Mouse (Mus musculus): ENCODE results near the gene Tacc3. TPM values are rescaled to one million over a fixed set of nuclear protein-coding genes. Genes with fewer than 3 reads are reported as not detected.

Gene Tacc3
- polyA plus RNA-seq, 1 experiment, result 33.1 TPM

DNA sequence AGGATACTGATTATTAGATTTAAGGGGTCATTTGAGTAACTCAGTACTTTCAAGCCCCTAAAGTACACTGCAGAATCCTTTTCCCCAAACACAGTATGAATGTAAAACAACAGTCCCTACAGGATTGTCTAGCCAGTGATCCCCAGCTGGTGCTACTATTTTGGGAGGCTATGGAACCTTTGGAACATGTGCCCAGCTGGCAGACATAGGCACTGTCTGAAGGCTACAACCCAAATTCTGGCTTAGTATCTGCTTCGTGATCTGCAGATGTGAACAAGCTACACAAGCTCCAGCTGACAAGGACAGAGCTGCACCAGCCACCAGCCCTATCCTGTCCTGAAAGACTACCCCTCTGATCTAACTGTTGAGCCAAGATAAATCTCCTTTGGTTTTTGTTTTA is 25.4 kb upstream of the Tacc3 start:
- no peak for TF ChIP-seq POLR2A (IDR thresholded peaks at IDR 0.05; ENCODE audit: borderline replicate concordance, extremely low read depth, insufficient read depth, insufficient read length, poor library complexity, severe bottlenecking)
- no peak for TF ChIP-seq CTCF (IDR thresholded peaks at IDR 0.05; ENCODE audit: borderline replicate concordance, extremely low read depth, insufficient read depth, insufficient read length)
- no peak for DNase-seq (ENCODE audit: low read depth)

DNA sequence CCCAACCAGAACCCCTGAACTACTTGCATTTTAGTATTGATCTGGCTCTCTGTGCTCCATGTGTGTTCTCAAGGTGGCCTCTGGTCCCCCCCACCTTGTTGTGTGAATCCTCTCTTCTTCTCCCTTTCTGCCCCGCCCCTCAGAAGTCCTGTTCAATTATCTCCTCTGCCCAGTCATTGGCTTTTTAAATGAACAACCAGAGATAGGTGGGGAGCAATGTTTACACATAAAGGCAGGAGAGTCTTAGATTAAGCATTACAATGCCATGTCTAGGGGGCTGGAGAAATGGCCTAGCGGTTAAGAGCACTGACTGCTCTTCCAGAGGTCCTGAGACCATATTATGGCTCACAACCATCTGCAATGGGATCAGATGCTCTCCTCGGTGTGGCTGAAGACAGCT is 22.6 kb upstream of the Tacc3 start:
- TF ChIP-seq POLR2A (IDR thresholded peaks at IDR 0.05; ENCODE audit: borderline replicate concordance, extremely low read depth, insufficient read depth, insufficient read length, poor library complexity, severe bottlenecking), result no peak
- TF ChIP-seq CTCF (IDR thresholded peaks at IDR 0.05; ENCODE audit: borderline replicate concordance, extremely low read depth, insufficient read depth, insufficient read length), result no peak

DNA sequence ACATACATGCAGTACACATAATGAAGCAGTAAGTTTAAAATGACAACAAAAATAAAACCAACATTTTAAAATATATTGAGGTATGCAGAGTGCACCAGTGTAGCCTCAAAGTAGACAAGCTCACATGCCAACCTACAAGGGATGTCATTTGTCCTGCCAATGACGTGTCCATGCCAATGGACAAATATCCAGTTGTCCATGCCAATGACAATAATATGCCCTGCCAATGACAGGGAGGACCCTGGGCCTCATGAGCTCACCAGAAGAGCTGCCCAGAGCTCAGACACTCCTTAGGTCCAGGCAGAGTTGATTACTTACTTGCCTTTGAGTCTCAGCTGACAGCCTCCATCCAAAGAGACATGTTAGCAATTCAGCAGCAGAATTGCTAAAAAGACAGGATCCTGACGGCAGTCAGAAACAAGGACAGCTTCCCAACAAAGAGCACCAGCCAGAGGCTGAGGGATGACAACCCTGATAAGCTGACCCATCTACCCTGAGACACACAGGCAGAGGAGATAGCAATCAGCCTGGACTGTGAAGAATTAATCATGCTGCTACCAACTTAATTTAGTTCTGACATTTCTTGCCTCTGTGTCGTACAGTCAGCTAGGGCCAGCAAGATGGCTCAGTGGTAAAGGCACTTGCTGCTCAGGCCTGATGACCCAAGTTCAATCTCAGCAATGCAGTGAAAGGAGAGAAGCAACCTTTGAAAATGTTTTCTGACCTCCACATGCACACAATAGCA is 20.1 kb upstream of the Tacc3 start:
- no peak for DNase-seq (ENCODE audit: low read depth)
- no peak for TF ChIP-seq POLR2A (IDR thresholded peaks at IDR 0.05; ENCODE audit: borderline replicate concordance, extremely low read depth, insufficient read depth, insufficient read length, poor library complexity, severe bottlenecking)

More for the DNA sequence above, 22.6 kb upstream of the Tacc3 start:
- DNase-seq (ENCODE audit: low read depth), result no peak

DNA sequence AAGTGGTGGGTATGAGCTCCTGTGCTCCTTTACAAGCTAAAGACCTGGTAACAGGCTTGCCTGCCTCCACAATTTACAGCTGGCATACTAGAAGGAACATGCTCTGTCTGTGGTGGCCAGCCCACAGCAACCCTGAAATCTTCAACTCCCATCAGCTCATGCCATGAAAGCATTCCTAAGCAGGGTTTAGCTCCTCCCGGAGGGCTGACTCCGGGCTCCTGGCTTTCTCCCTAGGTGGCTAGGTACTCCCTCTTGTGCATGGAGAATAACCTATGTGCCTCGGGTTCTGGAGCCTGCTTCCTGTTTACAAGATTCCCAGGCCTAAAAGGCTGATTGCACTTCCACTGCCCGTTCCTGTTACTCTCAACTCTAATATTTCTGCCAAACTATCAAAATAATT is 19.1 kb upstream of the Tacc3 start:
- DNase-seq (ENCODE audit: low read depth), result no peak
- TF ChIP-seq POLR2A (IDR thresholded peaks at IDR 0.05; ENCODE audit: borderline replicate concordance, extremely low read depth, insufficient read depth, insufficient read length, poor library complexity, severe bottlenecking) (no peak), CTCF (IDR thresholded peaks at IDR 0.05; ENCODE audit: borderline replicate concordance, extremely low read depth, insufficient read depth, insufficient read length) (no peak)

DNA sequence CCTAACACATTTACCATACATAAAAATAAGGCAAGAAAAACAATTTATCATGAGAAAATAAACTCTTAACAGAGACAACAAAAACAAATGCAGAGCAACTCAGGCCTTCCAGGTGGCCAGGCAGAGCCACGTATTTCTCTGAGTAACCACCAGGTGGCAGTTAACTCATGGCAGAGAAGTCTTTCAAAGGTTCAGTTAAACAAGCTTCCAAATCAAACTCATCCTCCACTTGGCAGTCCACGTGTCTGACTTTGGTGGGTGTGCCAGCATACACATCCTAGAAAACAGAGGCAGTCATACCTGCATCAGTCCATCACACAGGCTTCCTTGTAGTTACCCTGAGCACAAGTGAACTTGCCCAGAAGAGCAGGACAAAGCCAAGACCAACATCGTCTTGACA is 17.3 kb upstream of the Tacc3 start:
- peak; percentile 66 for DNase-seq (ENCODE audit: low read depth)
- TF ChIP-seq CTCF (IDR thresholded peaks at IDR 0.05; ENCODE audit: borderline replicate concordance, extremely low read depth, insufficient read depth, insufficient read length) (peak; percentile 60; the same call in 1 of the 2 replicates), POLR2A (IDR thresholded peaks at IDR 0.05; ENCODE audit: borderline replicate concordance, extremely low read depth, insufficient read depth, insufficient read length, poor library complexity, severe bottlenecking) (no peak)

DNA sequence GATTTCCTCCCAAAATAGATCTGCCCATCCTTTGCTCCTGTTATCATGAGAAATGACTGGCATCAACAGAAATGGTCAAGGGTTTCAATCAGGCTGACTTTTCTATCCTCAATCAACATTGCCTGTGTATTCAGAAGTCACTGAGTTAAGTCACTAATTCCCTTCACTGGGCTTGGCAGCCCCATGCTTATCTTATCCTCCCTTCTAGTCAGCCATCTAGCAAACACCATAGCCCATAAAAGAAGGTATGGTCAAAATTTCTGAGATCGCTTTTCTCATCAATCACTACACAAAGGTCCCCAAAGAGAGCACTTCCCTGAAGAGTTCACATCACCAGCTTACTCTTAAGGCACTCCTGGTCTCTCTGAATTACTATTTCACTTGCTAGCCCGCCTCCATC is 6.9 kb upstream of the Tacc3 start:
- no peak for DNase-seq (ENCODE audit: low read depth)
- no peak for TF ChIP-seq CTCF (IDR thresholded peaks at IDR 0.05; ENCODE audit: borderline replicate concordance, extremely low read depth, insufficient read depth, insufficient read length)
- no peak for TF ChIP-seq POLR2A (IDR thresholded peaks at IDR 0.05; ENCODE audit: borderline replicate concordance, extremely low read depth, insufficient read depth, insufficient read length, poor library complexity, severe bottlenecking)

DNA sequence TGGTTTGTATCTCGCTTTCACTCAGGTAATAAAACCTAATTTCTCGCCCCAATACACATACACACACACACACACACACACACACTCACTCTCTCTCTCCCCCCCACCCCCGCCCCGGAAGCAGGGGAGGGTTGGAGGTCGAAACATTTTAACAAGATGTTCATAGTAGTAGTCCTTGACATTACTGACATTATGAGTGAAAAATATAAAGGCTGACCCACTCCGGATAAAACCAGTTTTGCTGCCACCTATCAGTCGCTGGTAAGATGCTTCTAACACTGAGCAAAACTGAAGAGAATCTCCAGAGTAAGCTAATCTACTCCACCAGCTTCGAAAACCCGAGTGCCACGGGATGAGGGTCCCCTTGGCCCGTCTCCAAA is 6.4 kb upstream of the Tacc3 start:
- TF ChIP-seq CTCF (IDR thresholded peaks at IDR 0.05; ENCODE audit: borderline replicate concordance, extremely low read depth, insufficient read depth, insufficient read length) (no peak), POLR2A (IDR thresholded peaks at IDR 0.05; ENCODE audit: borderline replicate concordance, extremely low read depth, insufficient read depth, insufficient read length, poor library complexity, severe bottlenecking) (no peak)
- DNase-seq (ENCODE audit: low read depth), result peak; percentile 71

DNA sequence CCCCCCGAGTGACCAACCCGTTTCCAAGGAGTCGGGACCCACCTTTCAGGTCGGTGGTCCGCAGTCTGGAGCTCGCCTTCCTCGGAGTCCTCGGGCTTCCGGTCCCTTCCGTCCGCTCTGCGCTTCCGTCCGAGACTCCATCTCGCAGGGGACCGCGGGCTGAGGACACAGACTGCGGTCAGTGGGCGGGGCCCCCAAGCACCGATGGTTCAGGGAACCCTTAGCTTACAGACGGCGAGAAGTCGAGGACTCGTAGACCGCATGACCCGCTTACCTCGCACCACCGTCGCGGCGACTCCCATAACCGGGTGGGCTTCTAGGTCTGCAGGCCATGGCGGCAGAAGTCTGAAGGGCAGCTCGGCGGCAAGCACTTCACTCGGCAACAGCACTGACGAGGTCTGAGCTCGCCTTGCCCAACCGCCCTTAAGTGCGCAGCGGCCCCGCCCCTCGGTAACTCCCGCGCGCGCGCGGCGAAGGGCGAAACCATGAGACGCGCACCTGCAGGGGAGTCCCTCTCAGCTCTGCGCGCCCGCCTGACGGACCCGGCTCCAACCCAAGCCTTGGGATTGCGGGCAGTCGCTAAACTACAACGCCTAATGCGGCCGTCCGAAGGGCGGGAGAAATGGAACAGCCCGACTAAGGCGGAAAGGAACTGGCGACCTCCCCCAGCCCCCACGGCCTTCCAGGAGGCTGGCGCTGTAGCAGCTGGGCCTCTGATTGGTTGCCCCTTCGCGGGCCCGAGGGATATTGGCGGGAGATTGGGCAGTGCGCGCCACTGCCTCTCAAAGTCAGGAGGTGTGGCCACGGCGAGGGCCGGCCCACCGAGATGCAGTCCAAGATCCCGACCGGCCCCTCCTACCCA is 5.8 kb upstream of the Tacc3 start, which contains the start of gene Slbp:
Slbp (minus strand) TSS at position 654 of the 862 bp plus-strand sequence.
- TF ChIP-seq CTCF (IDR thresholded peaks at IDR 0.05; ENCODE audit: borderline replicate concordance, extremely low read depth, insufficient read depth, insufficient read length), result no peak
- peak; percentile 92 for TF ChIP-seq POLR2A (IDR thresholded peaks at IDR 0.05; ENCODE audit: borderline replicate concordance, extremely low read depth, insufficient read depth, insufficient read length, poor library complexity, severe bottlenecking)
- peak; percentile 99 for DNase-seq (ENCODE audit: low read depth)

DNA sequence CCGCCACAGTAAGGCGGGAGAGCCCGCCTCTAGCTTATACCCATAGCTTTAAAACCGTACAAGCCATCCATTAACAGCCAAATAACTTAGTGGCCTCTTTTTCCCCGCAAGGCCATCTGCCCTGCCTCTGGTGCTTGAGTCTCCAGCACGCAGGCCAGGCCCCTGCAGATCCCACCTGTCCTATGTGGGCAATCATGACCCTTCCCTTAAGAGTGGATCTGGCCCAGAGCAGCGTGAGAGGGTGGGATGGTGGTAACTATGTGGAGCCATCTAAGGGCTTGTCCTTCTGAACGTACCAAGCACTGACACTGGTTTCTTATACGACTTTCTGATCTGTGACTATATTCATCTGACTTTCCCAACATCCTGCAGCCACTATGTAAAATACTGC is 5.2 kb upstream of the Tacc3 start:
- no peak for DNase-seq (ENCODE audit: low read depth)
- TF ChIP-seq CTCF (IDR thresholded peaks at IDR 0.05; ENCODE audit: borderline replicate concordance, extremely low read depth, insufficient read depth, insufficient read length), result no peak
- TF ChIP-seq POLR2A (IDR thresholded peaks at IDR 0.05; ENCODE audit: borderline replicate concordance, extremely low read depth, insufficient read depth, insufficient read length, poor library complexity, severe bottlenecking), result no peak

DNA sequence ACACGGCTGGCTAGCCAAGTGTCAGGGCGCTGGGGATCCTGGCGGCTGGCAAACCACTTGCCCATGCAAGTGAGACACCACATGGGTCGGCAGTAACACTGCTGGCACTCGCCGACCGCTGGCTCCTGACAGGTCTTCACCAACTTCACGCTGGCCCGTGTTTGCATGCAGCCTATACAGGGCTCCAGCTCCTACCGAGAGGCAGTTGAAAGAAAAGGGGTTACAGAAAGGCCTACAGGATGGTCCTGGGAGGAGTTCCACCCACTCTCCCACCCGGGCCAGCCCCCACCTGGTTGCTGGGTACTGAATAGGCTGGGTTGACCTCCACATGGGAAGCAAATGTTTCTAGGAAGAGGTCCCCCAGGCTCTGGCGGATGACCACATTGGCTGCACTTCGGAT is 3.5 kb upstream of the Tacc3 start:
- TF ChIP-seq CTCF (IDR thresholded peaks at IDR 0.05; ENCODE audit: borderline replicate concordance, extremely low read depth, insufficient read depth, insufficient read length) (no peak), POLR2A (IDR thresholded peaks at IDR 0.05; ENCODE audit: borderline replicate concordance, extremely low read depth, insufficient read depth, insufficient read length, poor library complexity, severe bottlenecking) (no peak)
- no peak for DNase-seq (ENCODE audit: low read depth)

DNA sequence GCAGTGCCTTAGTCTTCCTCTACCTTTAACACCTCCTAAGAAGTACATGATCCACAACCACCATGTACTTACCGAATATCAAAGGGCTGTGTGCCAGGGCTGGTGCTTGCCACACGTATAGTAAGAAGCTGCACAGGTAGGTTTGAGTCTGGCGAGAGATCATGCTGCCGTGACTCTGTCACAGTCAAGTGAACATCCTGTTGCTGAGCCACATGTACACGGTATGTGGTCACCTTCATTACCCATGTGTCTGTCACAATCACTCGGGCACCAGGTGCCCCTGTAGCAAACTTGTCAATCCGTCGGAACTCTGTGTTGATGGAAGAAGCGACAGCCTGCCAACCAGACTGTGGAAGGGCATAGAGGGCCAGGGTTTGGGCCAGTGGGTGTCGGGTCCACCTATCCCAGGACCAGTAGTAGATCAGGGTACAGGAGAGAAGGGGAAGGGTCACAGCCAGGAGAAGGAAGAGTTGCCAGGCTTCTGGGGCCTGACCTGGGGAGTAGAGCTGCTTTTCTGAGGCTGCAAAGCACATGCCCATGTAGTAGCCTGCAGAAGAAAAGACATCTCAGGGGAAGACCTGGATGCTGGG is 2.6 kb upstream of the Tacc3 start:
- TF ChIP-seq POLR2A (IDR thresholded peaks at IDR 0.05; ENCODE audit: borderline replicate concordance, extremely low read depth, insufficient read depth, insufficient read length, poor library complexity, severe bottlenecking) (no peak), CTCF (IDR thresholded peaks at IDR 0.05; ENCODE audit: borderline replicate concordance, extremely low read depth, insufficient read depth, insufficient read length) (no peak)
- DNase-seq (ENCODE audit: low read depth), result no peak

Data from brain, embryonic 14.5 days (tissue).